ENCODE assay signal across 8 mouse cellular contexts in the genomic region with DNA sequence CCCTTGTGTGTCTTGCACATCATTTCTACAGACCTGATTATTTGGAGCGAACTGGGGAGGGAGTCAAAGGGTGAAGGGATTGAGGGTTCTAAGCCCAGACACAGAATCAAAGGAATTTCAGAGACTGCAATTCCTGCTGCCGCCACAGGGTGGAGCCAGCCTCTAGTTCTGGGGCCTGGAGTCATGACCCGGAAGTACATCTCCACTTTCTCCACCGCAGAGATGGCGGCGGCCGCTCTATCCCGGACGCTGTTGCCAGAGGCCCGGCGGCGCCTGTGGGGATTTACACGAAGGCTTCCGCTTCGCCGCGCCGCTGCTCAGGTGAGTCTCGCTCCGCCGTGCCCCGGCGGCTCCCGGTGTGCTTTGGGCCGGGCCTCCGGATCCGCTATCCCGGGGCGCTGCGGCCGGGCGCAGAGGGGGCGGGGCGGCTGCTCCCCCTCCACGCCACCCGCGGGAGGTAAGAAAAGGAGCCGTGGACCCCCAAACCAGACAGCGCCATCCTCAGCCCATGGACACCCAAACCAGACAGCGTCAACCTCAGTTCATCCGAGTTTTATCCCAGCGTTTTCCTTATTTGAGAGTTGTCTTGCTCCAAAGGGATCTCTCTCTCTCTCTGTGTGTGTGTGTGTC. TPM values are rescaled to one million over a fixed set of nuclear protein-coding genes. Genes with fewer than 3 reads are reported as not detected.
DNase-seq lines count a peak whose midpoint lies in the region; ATAC-seq lines count a peak whose summit lies in the region.

Gene Pmpcb (plus strand): TSS at position 186 of the 630 bp plus-strand sequence.

- peak; percentile 83 for DNase-seq in Muller cell, postnatal 12 days (ENCODE audit: inconsistent ontology term)
- peak; percentile 90 for DNase-seq in cerebellum, adult 9-11 months
- peak; percentile 79 to 87 for DNase-seq in frontal cortex, postnatal 10 days (ENCODE audit: low spot score in 2 of 2)
- DNase-seq in layer of hippocampus, postnatal 14 days (ENCODE audit: low spot score in 2 of 2): peak; percentile 89 to 92
- peak; percentile 87 for DNase-seq in lung, postnatal 14 days
- DNase-seq in retina, adult 2 months (ENCODE audit: low read depth, low spot score): peak; percentile 77
- DNase-seq in thymus, postnatal 36 days: peak; percentile 86 to 87

- peak; percentile 59 for ATAC-seq in hindbrain, embryonic 12.5 days (ENCODE audit: low FRiP score)

- WGBS in hindbrain, embryonic 12.5 days: under 1% methylated on average over 42 of the region's 42 CpGs

- H3K9me3 ChIP-seq in hindbrain, embryonic 12.5 days (replicated peaks): no peaks in the 10 kb centered on the region

- H3K4me1 ChIP-seq in hindbrain, embryonic 12.5 days: peaks cover 31% of the 10 kb centered on the region

- H3K9ac ChIP-seq in hindbrain, embryonic 12.5 days: peak within 1 kb of the TSS; percentile 87

- H3K36me3 ChIP-seq in hindbrain, embryonic 12.5 days: peaks cover 29% of the 10 kb centered on the region

- peak within 1 kb of the TSS; percentile 90 for H3K4me2 ChIP-seq in hindbrain, embryonic 12.5 days (replicated peaks)

- peak within 1 kb of the TSS; percentile 83 for H3K27ac ChIP-seq in hindbrain, embryonic 12.5 days

- peak within 1 kb of the TSS; percentile 76 for H3K4me3 ChIP-seq in hindbrain, embryonic 12.5 days

- no peaks in the 10 kb centered on the region for H3K27me3 ChIP-seq in hindbrain, embryonic 12.5 days

RNA-seq across cellular contexts. Expression of gene Pmpcb, which starts in this region (rescaled TPM):
- 85.9 and 90.0 TPM in 2 replicates for polyA plus RNA-seq in hindbrain, embryonic 12.5 days (2016; fragmentation: Nextera tagmentation; extraction: Ambion mirVana)
- 10 to 100 TPM; 59.3 to 67.1 TPM for total RNA-seq in layer of hippocampus, postnatal 14 days (2021)

Comparison
In these comparisons a context has a peak if more than half of its experiments do, and no peak if none do; other contexts are left out.
1. Peak in every context shown above with its lines: DNase-seq, ATAC-seq, H3K4me3 ChIP-seq and H3K27ac ChIP-seq.